Mouse (Mus musculus) Muller cell, postnatal 12 days (primary cell): Measurements from ENCODE around the gene Tusc2.
A peak's percentile ranks its signal among the peaks of the same experiment; 100 is the strongest.
"Not testable (repeated sequence)": the region's sequence is repeated elsewhere in the genome, so short reads cannot be mapped to it uniquely, and the experiment has no call there.

Experiments used
- DNase-seq: peaks from one replicate; pipeline ENCODE4 v3.0.0-alpha.2; 2015; ENCODE audit errors: inconsistent ontology term

Gene Tusc2

DNA sequence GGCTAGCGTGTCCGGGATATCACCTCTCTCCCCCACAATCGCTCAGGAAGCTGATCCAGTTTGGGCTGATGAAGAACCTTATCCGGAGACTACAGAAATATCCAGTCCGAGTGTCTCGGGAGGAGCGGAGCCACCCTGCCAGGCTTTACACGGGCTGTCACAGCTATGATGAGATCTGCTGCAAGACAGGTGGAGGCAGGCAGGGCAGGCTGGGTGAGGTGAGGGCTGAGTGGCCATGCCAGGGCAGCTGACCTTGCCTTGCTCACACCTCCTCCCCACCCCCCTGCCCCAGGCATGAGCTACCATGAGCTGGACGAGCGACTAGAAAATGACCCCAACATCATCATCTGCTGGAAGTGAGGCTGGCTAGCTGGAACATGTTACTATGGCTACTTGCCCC, 17.9 kb upstream of the Tusc2 start:
- no peak for DNase-seq

DNA sequence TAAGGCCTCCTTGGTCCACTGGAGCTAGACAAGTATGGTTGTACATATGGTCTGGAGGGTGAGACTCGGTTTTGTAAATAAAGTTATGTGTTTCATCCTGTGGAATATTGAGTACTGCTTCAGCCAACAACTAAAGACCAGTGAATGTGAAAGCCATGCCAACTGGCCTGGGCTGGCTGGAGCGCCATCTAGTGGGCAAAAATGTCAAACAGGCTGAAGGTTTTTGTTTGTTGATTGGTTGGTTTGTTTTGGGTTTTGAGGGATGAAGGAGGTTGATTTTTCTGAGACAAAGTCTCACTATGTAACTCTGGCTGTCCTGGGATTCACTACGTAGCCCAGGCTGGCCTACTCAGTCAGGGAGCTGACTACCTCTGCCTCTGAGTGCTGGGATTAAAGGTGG, 17.5 kb upstream of the Tusc2 start:
- DNase-seq, result peak; percentile 41

DNA sequence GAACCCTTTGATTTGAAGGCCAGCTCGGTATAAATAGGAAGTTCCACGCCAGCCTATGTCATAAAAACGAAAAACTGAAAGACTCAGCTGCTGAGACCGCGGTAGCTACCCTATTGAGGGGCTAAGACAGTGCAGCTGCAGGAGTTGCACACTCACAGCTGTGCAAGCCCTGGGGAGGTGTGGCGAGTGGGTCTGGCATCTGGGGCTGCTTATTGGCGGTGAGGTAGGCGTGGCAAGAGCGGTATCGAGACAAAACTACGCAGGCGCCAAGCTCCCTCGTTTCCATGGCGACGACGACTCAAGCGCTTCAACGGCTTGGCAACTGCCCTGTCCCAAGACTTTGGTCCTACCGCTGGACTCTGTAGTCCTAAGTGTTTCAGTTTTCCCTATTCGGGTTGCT, 16.0 kb upstream of the Tusc2 start, which contains the start of gene Zmynd10:
Zmynd10 (plus strand) TSS at position 273 of the 400 bp plus-strand sequence.
- peak; percentile 85 for DNase-seq

DNA sequence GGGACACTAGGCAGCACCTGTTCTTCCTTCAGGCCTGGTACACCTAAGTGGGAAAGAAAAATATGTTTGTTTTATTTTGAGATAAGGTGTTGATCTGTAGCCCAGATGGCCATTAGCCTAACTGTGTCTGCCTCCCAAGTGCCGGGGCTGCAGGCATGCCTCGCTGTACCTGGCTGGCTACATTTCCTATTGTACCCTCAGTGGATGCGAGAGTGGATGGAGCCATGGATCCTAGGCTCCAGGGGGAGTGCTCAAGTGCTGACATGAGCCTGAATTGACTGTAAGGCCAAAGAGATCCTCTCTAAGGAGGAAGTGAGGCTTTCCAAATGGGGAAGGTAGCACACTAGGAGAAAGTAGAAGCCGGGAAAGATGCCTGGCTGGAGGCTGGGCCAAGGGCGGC, 15.1 kb upstream of the Tusc2 start:
- DNase-seq, result no peak

DNA sequence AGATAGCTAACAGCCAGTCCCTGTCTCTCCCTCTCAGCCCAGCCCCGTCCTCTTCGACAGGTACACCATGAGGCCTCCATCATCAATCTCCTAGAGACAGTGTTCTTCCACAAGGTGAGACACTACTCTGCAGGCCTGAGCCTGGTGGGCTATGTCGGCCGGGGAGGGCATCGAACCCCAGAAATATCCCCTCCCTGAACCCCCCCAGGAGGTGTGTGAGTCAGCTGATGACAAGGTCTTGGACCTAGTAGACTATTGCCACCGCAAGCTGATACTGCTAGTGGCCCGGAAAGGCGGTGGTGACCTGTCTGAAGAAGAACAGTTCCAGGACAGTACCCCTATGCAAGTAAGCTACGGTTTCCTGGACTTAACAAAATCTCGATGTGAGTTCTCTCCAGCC, 14.2 kb upstream of the Tusc2 start:
- no peak for DNase-seq

DNA sequence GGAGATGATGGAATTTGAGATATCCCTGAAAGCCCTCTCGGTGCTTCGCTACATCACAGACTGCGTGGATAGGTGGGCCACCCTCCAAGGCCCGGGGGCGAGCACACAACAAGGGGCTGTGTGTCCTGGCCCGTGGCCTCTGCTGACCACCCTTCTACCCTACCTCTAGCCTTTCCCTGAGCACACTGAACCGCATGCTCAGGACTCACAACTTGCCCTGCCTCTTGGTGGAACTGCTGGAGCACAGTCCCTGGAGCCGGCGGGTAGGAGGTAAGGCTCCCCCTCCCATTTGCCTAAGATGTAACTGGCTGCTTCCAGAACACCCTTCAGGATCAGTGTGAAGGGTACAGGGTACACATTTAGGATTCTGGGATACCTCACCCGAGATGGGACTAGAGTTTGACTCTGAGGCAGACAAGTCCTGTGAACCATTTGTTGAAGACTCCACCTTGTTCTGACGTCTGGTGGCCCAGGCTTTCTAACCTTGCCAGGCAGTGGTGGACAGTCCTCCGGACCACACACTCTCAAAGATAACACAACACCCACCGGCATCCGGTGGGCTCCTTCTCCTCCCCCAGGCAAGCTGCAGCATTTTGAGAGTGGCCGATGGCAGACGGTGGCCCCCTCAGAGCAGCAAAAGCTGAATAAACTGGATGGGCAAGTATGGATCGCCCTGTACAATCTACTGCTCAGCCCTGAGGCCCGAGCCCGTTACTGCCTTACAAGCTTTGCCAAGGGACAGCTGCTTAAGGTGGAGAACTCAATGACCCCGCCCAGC, 13.6 kb upstream of the Tusc2 start:
- DNase-seq, result no peak

DNA sequence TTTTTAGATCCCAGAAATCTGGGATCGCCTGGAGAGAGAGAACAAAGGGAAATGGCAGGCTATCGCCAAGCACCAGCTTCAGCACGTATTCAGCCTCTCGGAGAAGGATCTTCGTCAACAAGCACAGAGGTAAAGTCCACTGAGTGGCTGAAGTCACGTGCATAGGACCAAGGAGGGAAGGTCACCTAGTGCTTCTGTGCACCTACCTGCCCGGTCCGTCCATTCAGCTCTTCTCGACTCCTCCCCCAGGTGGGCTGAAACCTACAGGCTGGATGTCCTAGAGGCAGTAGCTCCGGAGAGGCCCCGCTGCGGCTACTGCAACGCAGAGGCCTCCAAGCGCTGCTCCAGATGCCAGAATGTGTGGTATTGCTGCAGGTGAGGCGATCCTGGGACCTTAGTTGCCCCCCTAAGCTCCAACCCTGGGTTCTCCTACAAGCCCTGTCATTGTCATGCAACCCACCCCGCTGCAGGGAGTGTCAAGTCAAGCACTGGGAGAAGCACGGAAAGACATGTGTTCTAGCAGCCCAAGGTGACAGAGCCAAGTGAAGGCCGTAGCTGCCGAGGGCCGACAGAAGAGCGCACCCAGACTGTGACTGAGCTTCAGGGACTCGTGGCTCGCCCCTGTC, 12.5 kb upstream of the Tusc2 start:
- no peak for DNase-seq

DNA sequence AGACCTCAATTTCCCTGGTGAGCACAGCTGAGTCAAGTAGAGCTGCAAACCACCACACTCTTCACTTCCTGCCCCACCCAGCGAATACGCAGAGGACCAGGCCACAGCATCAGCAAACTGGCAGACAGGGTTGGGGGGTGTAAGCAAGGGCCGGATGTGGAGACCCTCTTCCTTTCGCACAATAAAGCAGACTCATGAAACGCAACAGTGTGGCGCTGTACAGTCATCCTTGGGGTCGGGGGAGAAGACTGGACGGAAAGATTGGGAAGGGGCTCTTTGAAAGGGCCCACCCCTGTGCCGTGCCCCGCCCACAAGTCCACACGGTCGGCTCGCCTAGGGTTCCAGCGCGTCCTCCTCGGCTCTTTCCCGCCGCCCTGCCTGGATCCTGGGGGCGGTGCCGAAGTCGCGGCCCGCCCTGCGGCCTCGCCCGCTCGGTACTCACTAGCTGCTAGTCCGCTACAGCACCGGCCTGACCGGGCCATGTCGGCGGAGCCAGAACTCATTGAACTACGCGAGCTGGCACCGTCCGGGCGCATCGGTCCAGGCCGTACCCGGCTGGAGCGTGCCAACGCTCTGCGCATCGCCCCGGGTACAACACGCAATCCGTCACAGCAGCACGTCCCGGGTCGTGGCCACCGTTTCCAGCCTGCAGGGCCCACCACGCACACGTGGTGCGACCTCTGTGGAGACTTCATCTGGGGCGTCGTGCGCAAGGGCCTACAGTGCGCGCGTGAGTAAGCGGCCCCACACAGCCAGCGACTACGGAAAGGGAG, 11.8 kb upstream of the Tusc2 start, which contains the start of gene Rassf1:
Rassf1 (plus strand) TSS at position 439 of the 773 bp plus-strand sequence.
- peak; percentile 60 for DNase-seq

DNA sequence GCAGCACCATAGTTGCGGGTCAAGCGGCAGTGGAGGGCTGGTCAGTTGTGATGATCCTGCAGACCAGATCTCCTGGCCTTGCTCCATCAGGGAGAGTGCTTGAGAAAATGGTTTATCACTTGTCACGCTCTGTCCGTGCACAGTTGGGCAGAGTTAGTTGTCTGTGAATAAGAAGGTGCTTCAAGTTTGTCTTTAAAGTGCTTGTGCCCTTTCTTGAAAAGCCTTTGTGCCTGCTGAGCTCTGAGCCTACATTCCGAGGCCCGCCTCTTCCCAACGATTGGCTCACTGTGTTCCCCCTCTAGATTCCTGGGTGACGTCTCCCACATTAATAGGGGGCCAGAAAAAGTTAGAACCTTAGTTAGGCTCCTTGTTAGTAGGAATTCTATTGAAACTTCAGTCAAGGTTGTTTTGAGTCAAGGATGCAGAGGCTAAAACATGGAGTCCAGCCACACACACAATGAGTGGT, 11.1 kb upstream of the Tusc2 start:
- no peak for DNase-seq

DNA sequence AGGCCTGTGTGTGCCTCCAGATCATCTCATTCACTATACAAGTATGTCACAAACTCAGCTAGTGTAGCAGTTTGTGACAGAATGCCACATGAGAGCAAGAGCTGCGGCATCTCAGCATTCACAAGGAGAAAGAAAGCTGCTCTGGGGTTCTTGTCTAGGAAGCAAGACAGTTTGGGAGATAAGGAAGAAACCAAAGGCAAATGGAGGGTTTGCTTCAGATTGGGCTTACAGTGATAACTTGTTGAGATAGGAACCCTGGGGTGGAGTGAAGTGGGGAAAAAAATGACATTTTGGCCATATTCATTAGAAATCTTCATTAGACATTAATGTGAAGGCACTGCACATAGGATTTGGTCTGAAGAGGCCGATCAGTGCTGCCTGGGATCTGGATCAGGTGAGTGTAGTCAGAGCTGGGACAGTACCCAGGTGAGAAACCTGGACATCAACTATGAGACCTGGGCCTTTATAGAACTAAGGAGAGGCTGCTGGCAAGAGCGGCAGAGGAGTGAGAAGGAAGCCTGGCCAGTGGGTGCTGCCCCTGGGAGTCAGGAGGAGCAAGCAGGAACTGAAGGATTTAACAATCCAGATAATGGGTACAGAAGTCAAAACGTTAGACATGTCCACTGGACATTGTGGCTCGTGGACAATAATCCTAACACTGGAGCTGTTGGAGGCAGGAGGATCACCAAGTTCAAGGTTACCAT, 10.2 kb upstream of the Tusc2 start:
- no peak for DNase-seq

DNA sequence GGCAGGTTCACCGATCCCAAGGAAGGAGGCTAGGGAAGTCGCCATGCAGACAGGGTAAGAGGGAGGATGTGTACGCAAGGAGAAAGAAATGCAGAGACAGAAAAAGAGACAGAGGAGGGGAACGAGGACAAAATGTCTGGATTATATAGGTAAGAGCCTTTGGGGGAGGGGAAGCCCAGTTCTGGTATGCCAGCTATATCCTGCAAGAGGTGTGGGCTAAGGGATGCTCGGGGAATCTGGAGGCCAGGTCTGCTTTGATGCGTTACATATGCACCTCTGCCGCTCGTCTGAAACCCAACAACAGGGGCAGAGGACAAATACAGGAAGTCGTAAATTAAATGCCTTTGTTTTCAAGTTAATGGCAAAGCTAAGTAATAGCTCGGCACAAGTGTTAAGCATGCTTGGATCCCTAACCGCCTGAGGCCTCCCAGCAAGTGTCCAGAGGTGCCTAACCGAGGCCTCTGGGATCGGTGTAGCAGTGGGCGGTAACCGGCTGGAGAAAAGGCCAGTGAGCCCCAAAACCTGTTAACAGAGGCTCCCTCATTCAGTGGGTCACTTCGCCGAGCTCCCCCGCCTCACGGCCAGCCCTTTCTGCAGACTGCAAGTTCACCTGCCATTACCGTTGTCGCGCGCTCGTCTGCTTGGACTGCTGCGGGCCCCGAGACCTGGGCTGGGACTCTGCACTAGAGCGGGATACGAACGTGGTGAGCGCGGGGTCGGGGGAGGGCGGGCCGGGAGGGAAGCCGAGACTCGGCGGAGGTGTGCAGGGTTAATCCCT, 9.3 kb upstream of the Tusc2 start:
- DNase-seq, result no peak

DNA sequence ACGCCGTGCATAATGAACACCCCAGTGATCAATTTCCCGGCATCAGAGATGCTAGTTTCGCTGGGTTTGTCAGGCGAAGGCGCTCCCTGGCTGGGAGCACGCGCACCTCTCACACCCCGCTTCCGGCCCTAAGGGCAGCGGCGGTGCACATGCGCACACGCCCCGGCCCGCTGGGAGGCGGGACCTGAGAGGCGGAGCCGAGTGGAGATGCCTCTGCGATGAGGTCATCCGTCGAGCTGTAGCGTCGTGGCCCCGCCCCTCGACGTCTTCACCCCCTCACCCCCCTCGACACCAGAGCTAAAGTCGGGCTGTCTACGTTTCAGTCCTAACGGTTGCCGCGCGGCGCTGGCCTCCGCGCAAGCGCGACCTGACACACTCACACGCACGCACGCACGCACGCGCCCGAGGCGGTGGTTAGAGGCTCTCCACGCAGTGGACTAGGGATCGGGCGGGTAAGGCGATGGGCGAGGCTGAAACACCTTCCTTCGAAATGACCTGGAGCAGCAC, 8.7 kb upstream of the Tusc2 start:
- DNase-seq, result peak; percentile 99

DNA sequence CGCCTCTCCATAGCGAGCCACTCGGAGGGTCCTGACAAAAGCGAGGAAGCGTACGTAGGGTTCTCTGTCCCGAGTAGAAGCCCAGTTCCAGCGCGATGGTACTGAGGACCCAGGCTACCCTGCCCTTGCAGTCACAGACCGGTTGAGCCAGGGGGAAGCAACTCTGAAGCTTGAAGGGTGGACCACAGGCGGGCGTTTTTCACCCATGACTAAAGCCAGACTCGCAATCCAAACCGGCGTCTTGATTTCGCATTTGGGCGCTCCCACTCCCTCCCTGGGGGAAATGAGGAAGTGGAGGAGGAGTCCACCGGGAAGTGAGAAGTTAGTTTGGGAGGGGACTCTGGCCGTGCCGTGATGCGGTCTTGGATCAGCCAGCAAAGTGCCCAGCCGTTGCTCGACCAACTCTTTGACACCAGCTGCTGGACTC, 8.0 kb upstream of the Tusc2 start:
- DNase-seq, result peak; percentile 92

DNA sequence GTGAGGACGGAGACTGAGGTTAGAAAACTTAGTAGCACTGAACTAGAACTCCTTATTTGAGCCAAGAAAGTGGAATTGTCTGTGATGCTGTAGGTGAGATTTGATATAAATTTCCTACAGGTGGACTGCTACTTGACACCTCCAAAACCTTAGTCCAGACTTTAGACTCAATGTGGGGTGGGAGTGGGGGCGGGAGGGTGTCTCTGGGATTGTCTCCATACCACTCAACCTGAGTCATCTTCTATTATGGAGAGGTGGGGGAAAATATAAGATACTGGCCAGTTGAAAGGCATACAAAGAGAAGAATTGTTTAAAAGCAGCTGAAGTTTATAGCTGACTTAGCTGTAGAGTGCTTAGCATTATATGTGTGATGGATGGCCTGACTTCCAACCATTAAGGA, 7.4 kb upstream of the Tusc2 start:
- peak; percentile 64 for DNase-seq

DNA sequence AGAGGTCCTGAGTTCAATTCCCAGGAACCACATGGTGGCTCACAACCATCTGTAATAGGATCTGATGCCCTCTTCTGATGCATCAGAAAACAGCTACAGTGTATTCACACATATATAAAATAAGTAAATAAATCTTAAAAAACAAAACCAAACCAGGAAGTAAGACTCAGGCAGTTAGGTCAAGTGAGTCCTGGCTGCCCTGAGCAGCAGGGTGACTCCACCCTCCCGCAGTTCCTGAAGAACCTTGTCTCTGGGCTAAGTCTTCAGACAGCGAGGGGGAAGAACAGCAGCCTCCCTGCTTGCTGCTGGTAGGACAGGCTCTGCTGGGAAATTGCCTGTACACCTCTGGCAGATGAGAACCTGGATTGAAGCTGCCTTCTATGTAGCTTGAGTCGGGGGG, 6.7 kb upstream of the Tusc2 start:
- DNase-seq, result no peak

DNA sequence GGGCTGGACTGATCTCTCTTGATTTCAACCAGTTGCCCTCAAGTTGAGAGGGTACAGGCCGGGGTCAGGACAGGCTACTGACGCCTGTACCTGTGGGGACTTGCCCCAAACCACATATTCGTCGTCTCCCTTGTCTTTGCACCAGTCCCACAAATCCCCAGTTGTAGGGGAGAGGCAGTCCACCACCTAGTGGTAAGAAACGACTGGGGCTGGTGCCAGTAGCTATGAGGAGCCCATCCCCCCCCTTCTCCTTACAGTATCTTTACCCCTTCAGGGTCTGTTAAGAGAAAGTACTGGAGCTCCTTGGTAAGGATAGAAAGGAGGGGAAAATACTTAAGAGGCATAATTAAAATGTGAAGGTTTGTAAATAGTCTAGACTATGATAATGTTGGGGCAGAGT, 2.5 kb downstream of the Tusc2 start:
- not testable (repeated sequence) for DNase-seq

DNA sequence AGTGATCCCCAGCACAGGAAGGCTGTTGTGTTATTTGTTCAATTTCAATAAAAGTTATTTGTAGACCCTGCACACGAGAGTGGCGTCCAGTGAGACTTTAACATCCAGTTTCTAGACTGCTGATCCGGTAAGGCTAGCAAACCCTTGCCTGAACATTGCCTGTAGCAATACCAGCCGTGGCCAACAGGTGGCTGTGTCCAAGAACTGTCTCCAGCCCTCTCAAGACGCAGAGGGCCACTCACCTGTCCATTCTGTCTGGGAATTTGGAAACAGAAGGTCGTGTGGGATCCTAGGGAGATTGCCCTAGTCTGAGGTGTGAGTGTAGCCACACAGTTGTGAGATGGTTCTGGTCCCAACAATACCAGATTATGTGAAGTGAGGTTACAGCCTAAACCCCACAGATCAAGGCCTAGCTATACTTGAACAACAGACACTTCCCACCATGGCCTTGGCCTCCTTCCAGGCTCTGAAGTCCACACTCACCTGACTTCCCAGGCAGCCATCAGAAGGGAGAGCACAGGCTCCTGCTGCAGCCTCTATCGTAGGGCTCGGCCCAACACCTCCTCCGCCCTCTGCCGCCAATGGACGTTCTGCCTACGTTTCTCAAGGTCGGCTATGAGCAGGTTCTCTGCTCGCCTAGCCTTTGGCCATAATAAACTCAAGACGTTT, 3.1 kb downstream of the Tusc2 start:
- DNase-seq, result peak; percentile 43

DNA sequence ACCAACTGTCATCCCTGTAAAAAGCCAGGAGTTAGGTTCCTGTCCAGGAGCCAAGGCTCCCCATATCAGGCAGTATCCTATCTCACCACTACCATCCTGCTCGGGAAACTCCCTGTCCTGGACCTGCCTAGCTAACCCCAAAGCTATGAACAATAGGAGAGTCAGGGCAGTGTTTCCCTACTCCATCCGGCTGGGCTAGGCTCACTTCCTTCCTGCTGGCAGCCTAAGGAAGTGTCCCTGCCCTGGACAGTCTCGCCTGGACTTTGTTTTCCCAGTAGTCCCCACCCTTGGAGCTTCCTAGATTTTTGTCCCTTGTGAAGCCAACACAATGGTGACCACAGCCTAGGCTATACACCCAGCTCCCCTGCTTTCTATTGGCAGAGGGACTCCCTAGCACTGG, 3.8 kb downstream of the Tusc2 start:
- no peak for DNase-seq

DNA sequence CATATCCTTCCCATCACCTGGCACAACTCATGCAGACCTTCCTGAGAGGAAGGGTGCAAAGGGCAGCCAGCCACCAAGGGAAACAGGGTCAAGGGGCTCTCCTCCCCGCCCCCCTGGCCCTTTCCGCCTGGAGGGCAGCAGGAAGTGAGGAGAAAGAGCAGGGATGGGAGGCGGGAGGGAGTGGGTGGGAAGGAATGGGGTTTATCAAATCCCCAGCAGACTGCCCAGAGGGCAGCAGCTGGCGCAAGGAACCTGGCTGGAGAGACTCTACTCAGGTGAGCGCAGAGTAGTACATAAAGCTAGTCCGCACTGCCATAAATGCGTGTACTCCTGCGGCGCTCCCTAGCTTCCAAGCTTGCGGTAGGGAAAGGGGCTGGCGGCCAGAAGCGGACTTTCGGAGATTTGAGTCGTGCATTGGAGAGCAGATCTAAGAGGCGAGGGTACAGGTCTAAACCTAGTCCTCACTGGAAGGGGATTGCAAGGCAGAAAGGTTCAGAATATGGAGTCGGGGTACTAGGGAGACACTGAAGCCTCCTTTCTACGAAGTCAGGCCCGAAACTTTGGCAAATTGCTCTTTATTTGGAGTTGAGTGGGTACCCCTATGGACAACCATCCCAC, 4.8 kb downstream of the Tusc2 start, which contains the start of gene Hyal2:
Hyal2 (plus strand) TSS at position 244 of the 618 bp plus-strand sequence.
- no peak for DNase-seq
